Mouse (Mus musculus) heart, postnatal 0 days (tissue): ENCODE measurements around the gene Tmem252. TPM values are rescaled to one million over a fixed set of nuclear protein-coding genes. Genes with fewer than 3 reads are reported as not detected.

Experiments used
- ATAC-seq: fragments of 200-750 bp; cut with Nextera tagmentation; 2 replicates; pipeline ENCODE4 v1.8.0; 2017; ENCODE audit warnings: low read depth, moderate number of reproducible peaks, moderate library complexity; ENCODE audit not compliant: insufficient read depth
- DNase-seq: peaks from one replicate; pipeline ENCODE4 v3.0.0-alpha.2; 2016; ENCODE audit warnings: low spot score
- H3K27ac ChIP-seq: fragments of 300-500 bp; sonication (generic); 2 replicates; pipeline ENCODE4 v1.5.1; 2014; ENCODE audit warnings: low read depth, mild to moderate bottlenecking
- H3K27me3 ChIP-seq: fragments of 300-500 bp; sonication (generic); 2 replicates; pipeline ENCODE4 v1.6.1; 2014; ENCODE audit warnings: low read length, mixed read lengths; ENCODE audit not compliant: control insufficient read depth, insufficient read depth
- H3K36me3 ChIP-seq: fragments of 300-500 bp; sonication (generic); replicated peaks from 2 replicates; pipeline ENCODE4 v1.6.1; 2014; ENCODE audit warnings: low read length, mixed read lengths; ENCODE audit not compliant: control insufficient read depth, insufficient read depth
- H3K4me1 ChIP-seq: fragments of 300-500 bp; sonication (generic); 2 replicates; pipeline ENCODE4 v1.6.1; 2014; ENCODE audit warnings: antibody characterized with exemption; ENCODE audit not compliant: control insufficient read depth, insufficient read depth
- H3K4me2 ChIP-seq: fragments of 300-500 bp; sonication (generic); 2 replicates; pipeline ENCODE4 v1.6.1; 2014; ENCODE audit warnings: low read depth, mild to moderate bottlenecking, low read length, moderate library complexity
- H3K4me3 ChIP-seq: fragments of 300-500 bp; sonication (generic); 2 replicates; pipeline ENCODE4 v1.5.1; 2014; ENCODE audit warnings: low read depth, low read length
- H3K9ac ChIP-seq: fragments of 300-500 bp; sonication (generic); replicated peaks from 2 replicates; pipeline ENCODE4 v1.6.1; 2014; ENCODE audit warnings: low read depth, low read length, mixed read lengths
- H3K9me3 ChIP-seq: fragments of 300-500 bp; sonication (generic); replicated peaks from 2 replicates; pipeline ENCODE4 v1.6.1; 2016; ENCODE audit warnings: low read length; ENCODE audit not compliant: control insufficient read depth
- CTCF ChIP-seq: IDR thresholded peaks from 2 replicates; pipeline ENCODE4 v1.5.1; 2016; ENCODE audit warnings: antibody characterized with exemption, control low read depth, low read depth
- EP300 ChIP-seq: IDR thresholded peaks from 2 replicates; pipeline ENCODE4 v1.6.1; 2016; ENCODE audit warnings: antibody characterized with exemption, low read depth
- WGBS: fragments of 180-500 bp; shearing (Covaris S2); extraction: QIAGEN DNeasy Blood & Tissue Kit; methylation state at CpG from one replicate; pipeline ENCODE4 v1.1.7; 2014; 5-methylcytosine and 5-hydroxymethylcytosine counted together
- polyA plus RNA-seq: library from polyadenylated mRNA; unstranded; fragments of >200 nt; fragmentation: Nextera tagmentation; extraction: Ambion mirVana; gene quantifications from 2 replicates; pipeline ENCODE4 v1.2.1, GENCODE M21; 2015
- total RNA-seq: library from RNA; depleted of rRNA; stranded (reverse); fragments of >200 nt; gene quantifications from 2 replicates; pipeline ENCODE4 v1.2.3, GENCODE M21; 2014; ENCODE audit warnings: low replicate concordance

Gene Tmem252
- total and polyA plus RNA-seq, 2 experiments from 2014 or later = 0.08 to 3.2 TPM

DNA sequence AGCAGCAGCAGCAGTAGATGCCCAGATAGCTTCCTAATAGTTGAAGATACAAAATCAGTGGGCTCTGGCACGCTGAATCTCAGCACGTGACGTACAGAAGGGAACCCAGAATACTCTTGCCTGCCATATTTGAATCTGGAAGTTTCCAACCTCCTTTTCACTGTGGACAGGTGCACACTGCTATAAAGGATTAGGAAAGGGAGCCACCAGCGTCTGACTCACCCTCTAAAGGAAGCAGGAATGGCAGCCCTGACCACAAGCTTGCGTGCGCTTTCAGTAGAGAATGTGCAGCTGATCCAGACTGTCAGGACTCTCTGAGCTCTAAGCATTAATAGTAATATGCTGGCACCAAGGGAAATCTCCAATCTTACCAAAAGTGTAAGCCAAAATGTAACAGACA is 32.8 kb upstream of the Tmem252 start:
- H3K36me3 ChIP-seq = no peaks in the 10 kb centered on the region
- ATAC-seq = no peak
- H3K9me3 ChIP-seq = no peaks in the 10 kb centered on the region
- no peaks in the 10 kb centered on the region for H3K4me1 ChIP-seq
- H3K27ac ChIP-seq = no peak overlapping the region
- no peak overlapping the region for H3K9ac ChIP-seq
- 87% methylated on average over 6 of the region's 6 CpGs for WGBS
- no peak for DNase-seq
- no peak for TF ChIP-seq CTCF
- H3K4me3 ChIP-seq = no peak overlapping the region
- H3K27me3 ChIP-seq = no peaks in the 10 kb centered on the region
- H3K4me2 ChIP-seq = no peak overlapping the region

DNA sequence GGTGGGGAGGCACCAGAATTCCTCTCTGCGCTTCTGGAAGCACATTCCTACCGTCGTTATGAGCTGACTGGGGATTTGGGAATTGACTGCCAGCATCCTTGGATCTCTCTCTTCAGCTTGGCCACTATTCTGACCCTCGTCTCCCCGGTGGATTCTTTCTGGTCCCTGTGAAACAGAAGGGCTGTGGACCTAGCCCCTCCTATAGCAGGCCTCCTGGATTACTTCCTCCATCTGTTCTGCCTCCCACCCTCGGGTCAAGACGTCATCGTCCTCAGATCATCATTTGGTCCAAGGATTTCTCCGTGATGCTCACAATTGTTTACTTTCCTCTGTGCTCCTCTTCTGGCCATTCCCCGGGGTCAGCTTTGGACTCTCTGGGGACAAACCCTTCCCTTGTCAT is 28.8 kb upstream of the Tmem252 start:
- H3K9ac ChIP-seq = no peak overlapping the region
- no peak overlapping the region for H3K4me2 ChIP-seq
- TF ChIP-seq CTCF (no peak), EP300 (no peak)
- H3K27me3 ChIP-seq = no peaks in the 10 kb centered on the region
- 67% methylated on average over 10 of the region's 10 CpGs for WGBS
- H3K9me3 ChIP-seq = no peaks in the 10 kb centered on the region
- no peak for DNase-seq
- no peaks in the 10 kb centered on the region for H3K36me3 ChIP-seq
- ATAC-seq = no peak
- H3K27ac ChIP-seq = no peak overlapping the region
- no peak overlapping the region for H3K4me3 ChIP-seq
- H3K4me1 ChIP-seq = no peaks in the 10 kb centered on the region

DNA sequence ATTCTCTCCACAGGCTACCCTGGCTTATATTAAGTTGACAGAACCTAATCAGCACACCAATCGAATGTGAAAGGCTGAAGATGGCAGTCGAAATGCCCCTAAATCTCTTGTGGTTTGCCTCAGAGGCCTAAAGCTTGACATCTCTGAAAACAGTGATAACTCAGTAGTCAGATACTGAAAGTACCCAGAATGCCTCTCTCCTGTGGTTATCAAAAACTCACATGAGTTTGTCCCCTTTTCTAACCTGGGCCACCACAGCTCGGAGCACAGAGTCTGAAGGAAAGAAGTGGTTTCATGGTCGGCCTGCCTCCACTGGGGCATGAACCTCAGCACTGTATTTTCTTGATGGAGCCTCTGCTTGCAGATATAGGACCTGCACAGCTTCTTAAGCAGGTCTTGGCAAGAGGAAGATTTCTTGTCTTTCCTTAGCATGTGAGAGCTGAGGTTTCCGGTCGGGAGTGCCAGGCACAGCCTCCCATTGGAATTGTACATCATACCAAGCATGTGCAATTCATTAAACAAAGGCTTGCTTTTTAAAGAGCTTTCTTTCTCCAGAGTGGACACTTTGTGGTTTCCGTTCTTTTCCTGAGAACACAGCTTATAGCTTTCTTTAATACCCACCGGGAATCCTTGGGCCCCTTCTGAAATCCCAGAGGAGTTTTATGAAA is 27.5 kb upstream of the Tmem252 start:
- DNase-seq = no peak
- Histone ChIP-seq H3K27ac (no peak overlapping the region), H3K9me3 (no peaks in the 10 kb centered on the region), H3K4me3 (no peak overlapping the region), H3K36me3 (no peaks in the 10 kb centered on the region), H3K27me3 (no peaks in the 10 kb centered on the region), H3K4me1 (no peaks in the 10 kb centered on the region), H3K4me2 (no peak overlapping the region), H3K9ac (no peak overlapping the region)
- TF ChIP-seq CTCF = no peak
- TF ChIP-seq EP300 = no peak
- no peak for ATAC-seq
- whole genome bisulfite sequencing = 72% methylated on average over 8 of the region's 8 CpGs

DNA sequence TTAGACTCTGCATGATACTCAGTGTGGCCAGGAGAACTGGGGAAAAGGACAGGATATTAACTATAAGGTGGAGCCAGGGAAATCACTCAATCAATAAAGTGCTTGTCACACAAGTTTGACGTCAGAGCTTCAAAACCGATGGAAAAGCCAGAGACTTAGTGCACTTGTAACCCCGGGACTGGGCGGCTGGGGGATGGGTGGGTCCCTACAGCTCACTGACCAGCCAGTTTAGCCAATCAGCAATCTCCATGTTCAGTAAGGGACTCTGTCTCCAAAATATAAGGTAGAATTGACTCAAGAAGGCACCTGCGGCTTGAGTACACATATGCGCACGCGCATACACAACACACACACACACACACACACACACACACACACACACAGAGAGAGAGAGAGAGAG is 25.8 kb upstream of the Tmem252 start:
- no peak overlapping the region for H3K4me3 ChIP-seq
- WGBS = 81% methylated on average over 8 of the region's 8 CpGs
- no peaks in the 10 kb centered on the region for H3K27me3 ChIP-seq
- H3K27ac ChIP-seq = no peak overlapping the region
- H3K36me3 ChIP-seq = no peaks in the 10 kb centered on the region
- TF ChIP-seq CTCF (no peak), EP300 (no peak)
- H3K9ac ChIP-seq = no peak overlapping the region
- H3K9me3 ChIP-seq = no peaks in the 10 kb centered on the region
- ATAC-seq (no peak), DNase-seq (no peak)
- no peaks in the 10 kb centered on the region for H3K4me1 ChIP-seq
- H3K4me2 ChIP-seq = no peak overlapping the region

DNA sequence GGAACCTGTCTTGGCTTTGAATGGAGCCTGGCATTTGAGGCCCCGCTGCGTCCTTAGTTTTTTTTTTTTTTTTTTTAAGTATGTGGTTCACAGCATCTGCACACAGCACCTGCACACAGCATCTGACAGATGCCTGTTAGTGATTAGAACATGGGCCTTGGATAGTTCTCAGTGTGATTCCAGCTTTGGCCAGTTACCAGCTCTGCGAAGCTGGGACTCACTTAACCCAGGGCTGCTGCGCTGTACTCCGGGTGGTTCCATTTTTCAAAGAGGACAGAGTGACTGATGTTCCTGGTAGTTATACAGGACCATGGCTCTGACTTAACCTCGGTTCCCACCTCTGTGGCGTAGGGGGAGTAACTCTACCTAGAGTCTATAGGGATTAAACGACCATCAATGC is 23.4 kb upstream of the Tmem252 start:
- no peak for TF ChIP-seq EP300
- no peak for TF ChIP-seq CTCF
- Histone ChIP-seq H3K9me3 (no peaks in the 10 kb centered on the region), H3K27me3 (no peaks in the 10 kb centered on the region), H3K27ac (no peak overlapping the region), H3K36me3 (no peaks in the 10 kb centered on the region), H3K4me3 (no peak overlapping the region), H3K4me1 (no peaks in the 10 kb centered on the region), H3K9ac (no peak overlapping the region), H3K4me2 (no peak overlapping the region)
- no peak for ATAC-seq
- DNase-seq = no peak
- WGBS = 81% methylated on average over 8 of the region's 8 CpGs

DNA sequence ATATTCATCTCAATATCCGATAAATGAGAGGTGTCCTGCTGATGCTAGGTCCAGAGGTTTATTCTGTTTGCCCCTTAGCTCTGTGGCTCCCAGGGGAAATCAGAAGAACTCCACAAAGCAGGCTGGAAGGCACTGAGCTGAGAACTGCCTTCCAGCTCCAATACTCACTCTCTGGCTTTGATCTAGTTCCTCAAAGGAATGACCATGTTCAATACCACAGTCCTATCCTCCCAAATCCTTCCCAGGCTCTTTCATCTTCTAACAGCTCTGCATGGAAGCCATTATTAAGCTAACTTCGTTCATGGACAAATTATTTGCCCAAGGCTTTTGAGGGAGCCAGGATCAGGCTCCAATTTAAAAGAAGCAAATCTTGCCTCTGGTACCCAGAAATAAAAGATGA is 22.2 kb upstream of the Tmem252 start:
- no peak for TF ChIP-seq CTCF
- no peak for TF ChIP-seq EP300
- DNase-seq = no peak
- H3K4me3 ChIP-seq = no peak overlapping the region
- no peaks in the 10 kb centered on the region for H3K36me3 ChIP-seq
- H3K9me3 ChIP-seq = no peaks in the 10 kb centered on the region
- no peaks in the 10 kb centered on the region for H3K27me3 ChIP-seq
- no peak overlapping the region for H3K27ac ChIP-seq
- H3K4me1 ChIP-seq = no peaks in the 10 kb centered on the region
- no peak overlapping the region for H3K9ac ChIP-seq
- no peak for ATAC-seq
- WGBS = 62% methylated on average over 2 of the region's 2 CpGs
- H3K4me2 ChIP-seq = no peak overlapping the region
